Mouse (Mus musculus) heart, postnatal 0 days (tissue): Measurements from ENCODE around the gene Zfp719. TPM values are rescaled to one million over a fixed set of nuclear protein-coding genes. Genes with fewer than 3 reads are reported as not detected.

ENCODE experiments used
- ATAC-seq: fragments of 200-750 bp; cut with Nextera tagmentation; 2 replicates; pipeline ENCODE4 v1.8.0; 2017; ENCODE audit warnings: low read depth, moderate number of reproducible peaks, moderate library complexity; ENCODE audit not compliant: insufficient read depth
- DNase-seq: peaks from one replicate; pipeline ENCODE4 v3.0.0-alpha.2; 2016; ENCODE audit warnings: low spot score
- H3K27ac ChIP-seq: fragments of 300-500 bp; sonication (generic); 2 replicates; pipeline ENCODE4 v1.5.1; 2014; ENCODE audit warnings: low read depth, mild to moderate bottlenecking
- H3K27me3 ChIP-seq: fragments of 300-500 bp; sonication (generic); 2 replicates; pipeline ENCODE4 v1.6.1; 2014; ENCODE audit warnings: low read length, mixed read lengths; ENCODE audit not compliant: control insufficient read depth, insufficient read depth
- H3K36me3 ChIP-seq: fragments of 300-500 bp; sonication (generic); replicated peaks from 2 replicates; pipeline ENCODE4 v1.6.1; 2014; ENCODE audit warnings: low read length, mixed read lengths; ENCODE audit not compliant: control insufficient read depth, insufficient read depth
- H3K4me1 ChIP-seq: fragments of 300-500 bp; sonication (generic); 2 replicates; pipeline ENCODE4 v1.6.1; 2014; ENCODE audit warnings: antibody characterized with exemption; ENCODE audit not compliant: control insufficient read depth, insufficient read depth
- H3K4me2 ChIP-seq: fragments of 300-500 bp; sonication (generic); 2 replicates; pipeline ENCODE4 v1.6.1; 2014; ENCODE audit warnings: low read depth, mild to moderate bottlenecking, low read length, moderate library complexity
- H3K4me3 ChIP-seq: fragments of 300-500 bp; sonication (generic); 2 replicates; pipeline ENCODE4 v1.5.1; 2014; ENCODE audit warnings: low read depth, low read length
- H3K9ac ChIP-seq: fragments of 300-500 bp; sonication (generic); replicated peaks from 2 replicates; pipeline ENCODE4 v1.6.1; 2014; ENCODE audit warnings: low read depth, low read length, mixed read lengths
- H3K9me3 ChIP-seq: fragments of 300-500 bp; sonication (generic); replicated peaks from 2 replicates; pipeline ENCODE4 v1.6.1; 2016; ENCODE audit warnings: low read length; ENCODE audit not compliant: control insufficient read depth
- CTCF ChIP-seq: IDR thresholded peaks from 2 replicates; pipeline ENCODE4 v1.5.1; 2016; ENCODE audit warnings: antibody characterized with exemption, control low read depth, low read depth
- EP300 ChIP-seq: IDR thresholded peaks from 2 replicates; pipeline ENCODE4 v1.6.1; 2016; ENCODE audit warnings: antibody characterized with exemption, low read depth
- WGBS: fragments of 180-500 bp; shearing (Covaris S2); extraction: QIAGEN DNeasy Blood & Tissue Kit; methylation state at CpG from one replicate; pipeline ENCODE4 v1.1.7; 2014; 5-methylcytosine and 5-hydroxymethylcytosine counted together
- polyA plus RNA-seq: library from polyadenylated mRNA; unstranded; fragments of >200 nt; fragmentation: Nextera tagmentation; extraction: Ambion mirVana; gene quantifications from 2 replicates; pipeline ENCODE4 v1.2.1, GENCODE M21; 2015
- total RNA-seq: library from RNA; depleted of rRNA; stranded (reverse); fragments of >200 nt; gene quantifications from 2 replicates; pipeline ENCODE4 v1.2.3, GENCODE M21; 2014; ENCODE audit warnings: low replicate concordance; rRNA removed

Gene Zfp719
- total and polyA plus RNA-seq, 2 experiments from 2014 or later = 4.0 to 7.9 TPM

GRCm38 (mm10) chr7:43625794-43626422 is 46.5 kb downstream of the Zfp719 start:
- H3K4me2 ChIP-seq = no peak overlapping the region
- no peaks in the 10 kb centered on the region for H3K36me3 ChIP-seq
- WGBS = 70% methylated on average over 8 of the region's 8 CpGs
- TF ChIP-seq CTCF (no peak), EP300 (no peak)
- H3K4me3 ChIP-seq = no peak overlapping the region
- no peaks in the 10 kb centered on the region for H3K9me3 ChIP-seq
- no peak for DNase-seq
- H3K27me3 ChIP-seq = no peaks in the 10 kb centered on the region
- H3K4me1 ChIP-seq = no peaks in the 10 kb centered on the region
- ATAC-seq = no peak
- no peak overlapping the region for H3K27ac ChIP-seq
- H3K9ac ChIP-seq = no peak overlapping the region

- no peak overlapping the region for H3K4me2 ChIP-seq
- H3K4me3 ChIP-seq = no peak overlapping the region
- H3K27ac ChIP-seq = no peak overlapping the region
- no peaks in the 10 kb centered on the region for H3K27me3 ChIP-seq
- WGBS = 78% methylated on average over 4 of the region's 4 CpGs
- TF ChIP-seq EP300 (no peak), CTCF (no peak)
- H3K9me3 ChIP-seq = no peaks in the 10 kb centered on the region
- no peaks in the 10 kb centered on the region for H3K4me1 ChIP-seq
- H3K9ac ChIP-seq = no peak overlapping the region
- no peaks in the 10 kb centered on the region for H3K36me3 ChIP-seq
- ATAC-seq (no peak), DNase-seq (no peak)
Measured at GRCm38 (mm10) chr7:43633940-43634339, 54.5 kb downstream of the Zfp719 start.

DNA sequence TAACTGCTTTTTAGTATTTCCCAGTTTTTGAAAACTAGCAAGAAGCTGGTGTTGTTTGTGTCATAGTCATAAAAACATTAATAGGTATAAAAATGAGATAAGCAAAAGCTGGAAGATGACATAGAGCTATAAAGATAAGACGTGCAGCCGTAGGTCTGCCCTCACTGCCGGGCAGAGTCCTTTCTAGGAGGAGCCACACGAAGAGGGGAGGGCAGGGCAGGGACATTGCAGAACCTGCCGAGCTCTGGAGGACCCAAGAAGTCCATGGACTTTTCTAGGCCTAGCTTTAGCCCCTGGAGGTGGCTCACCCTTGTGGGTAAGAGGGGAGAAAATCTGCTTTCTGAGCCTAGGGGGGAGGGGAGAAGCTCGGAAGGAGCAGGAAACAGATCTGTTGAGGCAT is 55.1 kb downstream of the Zfp719 start, which contains the start of gene Ceacam18:
TSS of gene Ceacam18 (plus strand) at position 208 of the 400 bp plus-strand sequence.
- no peaks in the 10 kb centered on the region for H3K36me3 ChIP-seq
- H3K4me2 ChIP-seq = no peak within 1 kb of the TSS
- no peaks in the 10 kb centered on the region for H3K9me3 ChIP-seq
- whole genome bisulfite sequencing = 40% methylated on average over 6 of the region's 6 CpGs
- H3K4me1 ChIP-seq = no peaks in the 10 kb centered on the region
- ATAC-seq (no peak), DNase-seq (no peak)
- H3K4me3 ChIP-seq = no peak within 1 kb of the TSS
- H3K9ac ChIP-seq = no peak within 1 kb of the TSS
- no peak within 1 kb of the TSS for H3K27ac ChIP-seq
- no peak for TF ChIP-seq EP300
- TF ChIP-seq CTCF = no peak
- H3K27me3 ChIP-seq = no peaks in the 10 kb centered on the region

- no peak overlapping the region for H3K4me3 ChIP-seq
- no peak for ATAC-seq
- no peaks in the 10 kb centered on the region for H3K36me3 ChIP-seq
- no peak overlapping the region for H3K9ac ChIP-seq
- WGBS = 47% methylated on average over 2 of the region's 2 CpGs
- no peaks in the 10 kb centered on the region for H3K4me1 ChIP-seq
- no peak overlapping the region for H3K27ac ChIP-seq
- TF ChIP-seq EP300 (no peak), CTCF (no peak)
- H3K4me2 ChIP-seq = no peak overlapping the region
- H3K27me3 ChIP-seq = no peaks in the 10 kb centered on the region
- H3K9me3 ChIP-seq = no peaks in the 10 kb centered on the region
- DNase-seq = no peak
Measured at GRCm38 (mm10) chr7:43636194-43636593, 56.8 kb downstream of the Zfp719 start.

GRCm38 (mm10) chr7:43637118-43637517 is 57.7 kb downstream of the Zfp719 start:
- H3K4me3 ChIP-seq = no peak overlapping the region
- H3K4me2 ChIP-seq = no peak overlapping the region
- no peak overlapping the region for H3K9ac ChIP-seq
- no peaks in the 10 kb centered on the region for H3K27me3 ChIP-seq
- no peak for ATAC-seq
- H3K36me3 ChIP-seq = no peaks in the 10 kb centered on the region
- H3K9me3 ChIP-seq = no peaks in the 10 kb centered on the region
- no peak overlapping the region for H3K27ac ChIP-seq
- 74% methylated on average over 1 of the region's 1 CpGs for WGBS
- no peak for TF ChIP-seq EP300
- no peak for TF ChIP-seq CTCF
- H3K4me1 ChIP-seq = no peaks in the 10 kb centered on the region
- no peak for DNase-seq

GRCm38 (mm10) chr7:43642587-43642986 is 63.2 kb downstream of the Zfp719 start:
- no peaks in the 10 kb centered on the region for H3K9me3 ChIP-seq
- no peak overlapping the region for H3K27ac ChIP-seq
- H3K4me1 ChIP-seq = no peaks in the 10 kb centered on the region
- H3K27me3 ChIP-seq = no peaks in the 10 kb centered on the region
- H3K4me2 ChIP-seq = no peak overlapping the region
- ATAC-seq (no peak), DNase-seq (no peak)
- no peak overlapping the region for H3K9ac ChIP-seq
- no peak for TF ChIP-seq CTCF
- TF ChIP-seq EP300 = no peak
- H3K4me3 ChIP-seq = no peak overlapping the region
- 63% methylated on average over 5 of the region's 5 CpGs for WGBS
- no peaks in the 10 kb centered on the region for H3K36me3 ChIP-seq

Other genes with a start within 250 kb of the Zfp719 start
- gene Siglecf, start 228.3 kb upstream of the Zfp719 start, total RNA-seq = 0.12 TPM in 1 of 2 replicates, not detected in the other
- 0.07 and 0.12 TPM in 2 replicates for gene Siglecf, start 228.3 kb upstream of the Zfp719 start, polyA plus RNA-seq
- not detected in 2 replicates for gene Siglecg, start 171.4 kb upstream of the Zfp719 start, total RNA-seq
- 0.04 and 0.14 TPM in 2 replicates for gene Siglecg, start 171.4 kb upstream of the Zfp719 start, polyA plus RNA-seq
- gene Lim2, start 151.9 kb upstream of the Zfp719 start, total RNA-seq = not detected in 2 replicates
- not detected in 2 replicates for gene Lim2, start 151.9 kb upstream of the Zfp719 start, polyA plus RNA-seq
- gene Nkg7, start 142.5 kb upstream of the Zfp719 start, total RNA-seq = not detected in 2 replicates
- gene Nkg7, start 142.5 kb upstream of the Zfp719 start, polyA plus RNA-seq = 0.18 and 0.33 TPM in 2 replicates
- not detected in 2 replicates for gene Cldnd2, start 138.8 kb upstream of the Zfp719 start, total RNA-seq
- gene Cldnd2, start 138.8 kb upstream of the Zfp719 start, polyA plus RNA-seq = not detected in 2 replicates
- 396 and 434 TPM in 2 replicates for gene Etfb, start 135.5 kb upstream of the Zfp719 start, total RNA-seq
- gene Etfb, start 135.5 kb upstream of the Zfp719 start, polyA plus RNA-seq = 1,315 and 1,437 TPM in 2 replicates
- gene Gm45233, start 135.5 kb upstream of the Zfp719 start, total RNA-seq = not detected in 2 replicates
- 0.52 and 0.60 TPM in 2 replicates for gene Gm45233, start 135.5 kb upstream of the Zfp719 start, polyA plus RNA-seq
- gene Vsig10l, start 116.5 kb upstream of the Zfp719 start, total RNA-seq = 3.9 and 17.7 TPM in 2 replicates
- 2.9 and 3.1 TPM in 2 replicates for gene Vsig10l, start 116.5 kb upstream of the Zfp719 start, polyA plus RNA-seq
- 0.08 TPM in 1 of 2 replicates, not detected in the other for gene Iglon5, start 89.5 kb upstream of the Zfp719 start, total RNA-seq
- gene Iglon5, start 89.5 kb upstream of the Zfp719 start, polyA plus RNA-seq = not detected in 2 replicates
- not detected in 2 replicates for gene 4931406B18Rik, start 73.7 kb upstream of the Zfp719 start, total RNA-seq
- not detected in 2 replicates for gene 4931406B18Rik, start 73.7 kb upstream of the Zfp719 start, polyA plus RNA-seq
- gene Cd33, start 35.2 kb upstream of the Zfp719 start, total RNA-seq = 0.15 and 2.3 TPM in 2 replicates
- gene Cd33, start 35.2 kb upstream of the Zfp719 start, polyA plus RNA-seq = 0.37 and 1.4 TPM in 2 replicates
- gene Zfp658, start 17.4 kb upstream of the Zfp719 start, total RNA-seq = 0.19 and 0.80 TPM in 2 replicates
- gene Zfp658, start 17.4 kb upstream of the Zfp719 start, polyA plus RNA-seq = 0.57 and 0.80 TPM in 2 replicates
- gene Zfp819, start 27.6 kb downstream of the Zfp719 start, total RNA-seq = not detected in 2 replicates
- gene Zfp819, start 27.6 kb downstream of the Zfp719 start, polyA plus RNA-seq = not detected in 2 replicates
- gene Ceacam18, start 55.1 kb downstream of the Zfp719 start, total RNA-seq = not detected in 2 replicates
- gene Ceacam18, start 55.1 kb downstream of the Zfp719 start, polyA plus RNA-seq = not detected in 2 replicates
- gene Siglece, start 80.6 kb downstream of the Zfp719 start, total RNA-seq = not detected in 2 replicates
- gene Siglece, start 80.6 kb downstream of the Zfp719 start, polyA plus RNA-seq = 0.41 and 0.56 TPM in 2 replicates
- 6.3 and 7.9 TPM in 2 replicates for gene Ctu1, start 92.4 kb downstream of the Zfp719 start, total RNA-seq
- gene Ctu1, start 92.4 kb downstream of the Zfp719 start, polyA plus RNA-seq = 3.6 and 3.9 TPM in 2 replicates
- not detected in 2 replicates for gene Klk14, start 110.8 kb downstream of the Zfp719 start, total RNA-seq
- not detected in 2 replicates for gene Klk14, start 110.8 kb downstream of the Zfp719 start, polyA plus RNA-seq
- gene Klk13, start 133.0 kb downstream of the Zfp719 start, total RNA-seq = not detected in 2 replicates
- gene Klk13, start 133.0 kb downstream of the Zfp719 start, polyA plus RNA-seq = not detected in 2 replicates
- not detected in 2 replicates for gene Klk12, start 189.3 kb downstream of the Zfp719 start, total RNA-seq
- not detected in 2 replicates for gene Klk12, start 189.3 kb downstream of the Zfp719 start, polyA plus RNA-seq
- gene Klk11, start 195.0 kb downstream of the Zfp719 start, total RNA-seq = not detected in 2 replicates
- 0.15 TPM in 1 of 2 replicates, not detected in the other for gene Klk11, start 195.0 kb downstream of the Zfp719 start, polyA plus RNA-seq
- gene Klk10, start 201.4 kb downstream of the Zfp719 start, total RNA-seq = 0.31 TPM in 1 of 2 replicates, not detected in the other
- gene Klk10, start 201.4 kb downstream of the Zfp719 start, polyA plus RNA-seq = 0.27 and 0.52 TPM in 2 replicates
- gene Klk9, start 212.3 kb downstream of the Zfp719 start, total RNA-seq = not detected in 2 replicates
- gene Klk9, start 212.3 kb downstream of the Zfp719 start, polyA plus RNA-seq = 0.08 TPM in 1 of 2 replicates, not detected in the other
- 9.3 and 40.6 TPM in 2 replicates for gene Klk8, start 218.0 kb downstream of the Zfp719 start, total RNA-seq
- 16.4 and 17.0 TPM in 2 replicates for gene Klk8, start 218.0 kb downstream of the Zfp719 start, polyA plus RNA-seq
- not detected in 2 replicates for gene Klk7, start 231.7 kb downstream of the Zfp719 start, total RNA-seq
- gene Klk7, start 231.7 kb downstream of the Zfp719 start, polyA plus RNA-seq = 0.05 TPM in 1 of 2 replicates, not detected in the other
- not detected in 2 replicates for gene Klk6, start 244.9 kb downstream of the Zfp719 start, total RNA-seq
- gene Klk6, start 244.9 kb downstream of the Zfp719 start, polyA plus RNA-seq = not detected in 2 replicates